Mouse (Mus musculus): ENCODE measurements around the gene Mier2. TPM values are rescaled to one million over a fixed set of nuclear protein-coding genes. Genes with fewer than 3 reads are reported as not detected.

The Mier2 gene
- total RNA-seq, 1 experiment: 58.5 TPM

DNA sequence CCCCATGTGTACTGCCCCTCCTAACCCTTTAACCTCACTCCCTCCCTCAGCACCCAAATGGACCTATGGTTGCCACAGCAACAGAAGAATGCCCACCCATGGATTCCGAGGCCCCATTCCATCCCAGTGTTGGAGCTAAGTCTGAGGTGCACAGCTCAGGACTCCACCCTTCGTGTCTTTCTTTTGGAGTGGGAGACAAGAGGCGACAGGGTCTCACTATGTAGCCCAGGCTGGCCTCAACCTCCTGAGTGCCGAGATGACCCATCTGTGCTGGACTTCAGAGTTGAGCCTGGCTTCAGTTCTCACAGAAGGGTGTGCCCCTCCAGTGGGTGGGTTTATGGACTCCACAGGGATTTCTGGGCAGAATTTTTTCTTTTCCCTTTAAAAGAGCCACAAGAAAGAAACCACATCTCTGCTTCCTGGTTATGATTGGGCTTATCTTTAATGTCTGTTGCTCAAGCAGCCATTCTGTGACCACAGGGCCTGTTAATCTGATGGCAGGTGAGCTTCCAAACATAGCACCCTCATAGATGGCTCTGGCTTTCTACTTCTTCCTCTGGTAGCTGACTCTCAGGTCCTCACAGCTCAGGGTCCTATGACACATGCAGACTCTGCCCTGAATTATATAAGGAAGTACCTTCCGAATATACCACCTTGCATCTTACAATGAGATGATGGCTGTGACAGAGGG is 32.2 kb upstream of the Mier2 start, which contains the start of gene Theg:
Theg (minus strand) TSS at position 271 of the 691 bp plus-strand sequence.
- in situ Hi-C loops (cut with MboI; ENCODE audit: low sequenced_read_pairs in 2 of 2, unreplicated experiment in 2 of 2): no loop called here
- DNase-seq (ENCODE audit: low read depth, low spot score): no peak
- Histone ChIP-seq H3K9ac (ENCODE audit: insufficient read depth, low read depth, low read length, poor library complexity, severe bottlenecking) (no peak within 1 kb of the TSS), H3K9me3 (ENCODE audit: control insufficient read depth, insufficient read depth, low read depth, low read length) (no peaks in the 10 kb centered on the region), H3K4me1 (ENCODE audit: control insufficient read depth in 2 of 2, insufficient read depth in 2 of 2, low read length in 2 of 2, poor library complexity in 1 of 2) (peaks cover 0 to 2% of the 10 kb centered on the region in 2 experiments; a peak in 2 of 4 replicates), H3K4me3 (ENCODE audit: insufficient read depth in 1 of 2, low read depth in 1 of 2, low read length in 2 of 2, poor library complexity in 1 of 2, severe bottlenecking in 1 of 2) (no peak within 1 kb of the TSS), H3K27ac (ENCODE audit: insufficient read depth, low read depth, low read length, poor library complexity, severe bottlenecking) (no peak within 1 kb of the TSS), H3K36me3 (ENCODE audit: control insufficient read depth, insufficient read depth, low read length, poor library complexity, severe bottlenecking) (no peaks in the 10 kb centered on the region)
- TF ChIP-seq ZNF384 (IDR thresholded peaks at IDR 0.05; ENCODE audit: low read depth, low read length) (no peak), MAFK (IDR thresholded peaks at IDR 0.05; ENCODE audit: insufficient read depth, low read depth, low read length) (no peak), ZC3H11A (IDR thresholded peaks at IDR 0.05; ENCODE audit: borderline replicate concordance, low read depth, low read length) (no peak), HCFC1 (IDR thresholded peaks at IDR 0.05; ENCODE audit: borderline replicate concordance, insufficient read depth, low read length) (no peak), CHD2 (IDR thresholded peaks at IDR 0.05; ENCODE audit: low read depth, low read length) (no peak)

DNA sequence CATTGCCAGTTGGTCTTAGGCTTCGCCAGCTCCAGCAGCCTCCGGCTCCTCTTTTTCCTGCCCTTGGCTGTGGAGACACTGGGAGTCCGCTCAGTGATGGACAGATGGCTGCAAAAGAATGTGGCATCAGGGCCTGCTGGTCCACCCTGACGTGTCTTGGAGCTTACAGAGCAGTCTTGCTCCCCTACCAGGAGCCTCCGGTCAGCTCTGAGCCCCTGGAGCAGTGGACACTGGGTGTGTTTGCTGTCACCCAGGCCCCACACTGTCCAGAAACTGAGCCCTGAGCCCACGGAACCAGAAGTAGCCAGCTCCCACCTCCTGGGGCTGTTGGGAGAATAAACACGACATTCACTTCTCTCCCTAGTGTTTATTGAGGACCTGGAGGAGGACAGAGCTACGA is 31.2 kb upstream of the Mier2 start:
- Histone ChIP-seq H3K27ac (ENCODE audit: insufficient read depth, low read depth, low read length, poor library complexity, severe bottlenecking) (no peak overlapping the region), H3K4me3 (ENCODE audit: insufficient read depth in 1 of 2, low read depth in 1 of 2, low read length in 2 of 2, poor library complexity in 1 of 2, severe bottlenecking in 1 of 2) (no peak overlapping the region), H3K4me1 (ENCODE audit: control insufficient read depth in 2 of 2, insufficient read depth in 2 of 2, low read length in 2 of 2, poor library complexity in 1 of 2) (peaks cover 0 to 2% of the 10 kb centered on the region in 2 experiments; a peak in 2 of 4 replicates), H3K9ac (ENCODE audit: insufficient read depth, low read depth, low read length, poor library complexity, severe bottlenecking) (no peak overlapping the region), H3K9me3 (ENCODE audit: control insufficient read depth, insufficient read depth, low read depth, low read length) (no peaks in the 10 kb centered on the region), H3K36me3 (ENCODE audit: control insufficient read depth, insufficient read depth, low read length, poor library complexity, severe bottlenecking) (no peaks in the 10 kb centered on the region)
- DNase-seq (ENCODE audit: low read depth, low spot score): no peak
- in situ Hi-C loops (cut with MboI; ENCODE audit: low sequenced_read_pairs in 2 of 2, unreplicated experiment in 2 of 2): no loop called here
- TF ChIP-seq ZNF384 (IDR thresholded peaks at IDR 0.05; ENCODE audit: low read depth, low read length): no peak
- no peak for TF ChIP-seq ZC3H11A (IDR thresholded peaks at IDR 0.05; ENCODE audit: borderline replicate concordance, low read depth, low read length)
- TF ChIP-seq MAFK (IDR thresholded peaks at IDR 0.05; ENCODE audit: insufficient read depth, low read depth, low read length): no peak
- TF ChIP-seq CHD2 (IDR thresholded peaks at IDR 0.05; ENCODE audit: low read depth, low read length): no peak
- no peak for TF ChIP-seq HCFC1 (IDR thresholded peaks at IDR 0.05; ENCODE audit: borderline replicate concordance, insufficient read depth, low read length)

DNA sequence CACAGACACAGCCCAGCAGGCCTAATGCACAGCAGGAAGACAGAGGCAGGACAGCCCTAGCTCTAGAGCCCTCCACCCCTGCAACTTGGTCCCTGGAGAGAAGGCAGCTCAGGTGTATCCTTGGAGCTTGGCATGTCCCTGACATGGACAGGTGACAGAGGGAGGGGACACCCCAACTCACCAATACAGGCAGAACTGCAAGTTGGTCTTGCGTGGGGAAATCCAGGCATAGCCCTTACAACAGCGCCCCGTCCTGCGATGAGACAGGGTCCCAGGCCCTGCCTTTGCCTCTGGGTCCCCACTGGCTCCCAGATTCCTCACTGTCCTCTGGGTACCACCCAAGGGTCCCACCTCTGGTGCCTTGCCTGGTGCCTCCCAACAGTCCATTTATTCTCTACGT is 30.7 kb upstream of the Mier2 start:
- Histone ChIP-seq H3K4me1 (ENCODE audit: control insufficient read depth in 2 of 2, insufficient read depth in 2 of 2, low read length in 2 of 2, poor library complexity in 1 of 2) (peaks cover 0 to 2% of the 10 kb centered on the region in 2 experiments; a peak in 2 of 4 replicates), H3K27ac (ENCODE audit: insufficient read depth, low read depth, low read length, poor library complexity, severe bottlenecking) (no peak overlapping the region), H3K9ac (ENCODE audit: insufficient read depth, low read depth, low read length, poor library complexity, severe bottlenecking) (no peak overlapping the region), H3K4me3 (ENCODE audit: insufficient read depth in 1 of 2, low read depth in 1 of 2, low read length in 2 of 2, poor library complexity in 1 of 2, severe bottlenecking in 1 of 2) (no peak overlapping the region), H3K9me3 (ENCODE audit: control insufficient read depth, insufficient read depth, low read depth, low read length) (no peaks in the 10 kb centered on the region), H3K36me3 (ENCODE audit: control insufficient read depth, insufficient read depth, low read length, poor library complexity, severe bottlenecking) (no peaks in the 10 kb centered on the region)
- DNase-seq (ENCODE audit: low read depth, low spot score): no peak
- TF ChIP-seq ZC3H11A (IDR thresholded peaks at IDR 0.05; ENCODE audit: borderline replicate concordance, low read depth, low read length): no peak
- no peak for TF ChIP-seq HCFC1 (IDR thresholded peaks at IDR 0.05; ENCODE audit: borderline replicate concordance, insufficient read depth, low read length)
- no peak for TF ChIP-seq CHD2 (IDR thresholded peaks at IDR 0.05; ENCODE audit: low read depth, low read length)
- no peak for TF ChIP-seq ZNF384 (IDR thresholded peaks at IDR 0.05; ENCODE audit: low read depth, low read length)
- no peak for TF ChIP-seq MAFK (IDR thresholded peaks at IDR 0.05; ENCODE audit: insufficient read depth, low read depth, low read length)
- in situ Hi-C loops (cut with MboI; ENCODE audit: low sequenced_read_pairs in 2 of 2, unreplicated experiment in 2 of 2): no loop called here

DNA sequence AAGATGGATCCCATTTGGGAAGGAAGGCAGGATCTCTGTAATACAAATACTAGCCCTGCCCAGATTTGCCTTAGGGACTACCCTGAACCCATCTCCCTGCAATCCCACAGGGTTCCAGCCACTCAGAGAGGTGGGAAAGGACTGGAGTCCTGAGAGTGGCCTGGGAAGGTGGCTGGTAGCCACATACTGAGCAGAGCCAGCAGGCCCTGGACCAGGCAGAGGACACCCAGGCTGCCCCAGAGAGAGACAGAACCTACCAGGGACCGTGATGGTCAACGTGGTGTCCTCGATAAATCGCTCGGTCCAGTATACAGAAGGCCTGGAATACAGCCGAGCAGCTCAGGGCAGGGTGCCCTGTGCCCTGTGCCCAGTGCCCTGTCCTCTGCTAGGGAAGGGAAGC is 30.1 kb upstream of the Mier2 start:
- no peaks in the 10 kb centered on the region for H3K9me3 ChIP-seq (ENCODE audit: control insufficient read depth, insufficient read depth, low read depth, low read length)
- no peaks in the 10 kb centered on the region for H3K36me3 ChIP-seq (ENCODE audit: control insufficient read depth, insufficient read depth, low read length, poor library complexity, severe bottlenecking)
- no peak overlapping the region for H3K4me3 ChIP-seq (ENCODE audit: insufficient read depth in 1 of 2, low read depth in 1 of 2, low read length in 2 of 2, poor library complexity in 1 of 2, severe bottlenecking in 1 of 2)
- in situ Hi-C loops (cut with MboI; ENCODE audit: low sequenced_read_pairs in 2 of 2, unreplicated experiment in 2 of 2): no loop called here
- no peak overlapping the region for H3K27ac ChIP-seq (ENCODE audit: insufficient read depth, low read depth, low read length, poor library complexity, severe bottlenecking)
- no peak for TF ChIP-seq MAFK (IDR thresholded peaks at IDR 0.05; ENCODE audit: insufficient read depth, low read depth, low read length)
- TF ChIP-seq ZNF384 (IDR thresholded peaks at IDR 0.05; ENCODE audit: low read depth, low read length): no peak
- TF ChIP-seq HCFC1 (IDR thresholded peaks at IDR 0.05; ENCODE audit: borderline replicate concordance, insufficient read depth, low read length): no peak
- TF ChIP-seq ZC3H11A (IDR thresholded peaks at IDR 0.05; ENCODE audit: borderline replicate concordance, low read depth, low read length): no peak
- no peak for TF ChIP-seq CHD2 (IDR thresholded peaks at IDR 0.05; ENCODE audit: low read depth, low read length)
- peaks cover 0 to 2% of the 10 kb centered on the region in 2 experiments; a peak in 2 of 4 replicates for H3K4me1 ChIP-seq (ENCODE audit: control insufficient read depth in 2 of 2, insufficient read depth in 2 of 2, low read length in 2 of 2, poor library complexity in 1 of 2)
- no peak for DNase-seq (ENCODE audit: low read depth, low spot score)
- H3K9ac ChIP-seq (ENCODE audit: insufficient read depth, low read depth, low read length, poor library complexity, severe bottlenecking): no peak overlapping the region

All from ES-E14 (cell line).